Mouse (Mus musculus) neural tube, embryonic 15.5 days (tissue): ENCODE data around the gene Ctsk. TPM values are rescaled to one million over a fixed set of nuclear protein-coding genes. Genes with fewer than 3 reads are reported as not detected.
A peak's percentile ranks its signal among the peaks of the same experiment; 100 is the strongest.

ENCODE experiments used
- ATAC-seq: fragments of 200-750 bp; cut with Nextera tagmentation; 2 replicates; pipeline ENCODE4 v1.8.0; 2017; ENCODE audit warnings: mild to moderate bottlenecking, moderate TSS enrichment, moderate library complexity; ENCODE audit not compliant: low FRiP score
- H3K27ac ChIP-seq: fragments of 300-500 bp; sonication (generic); replicated peaks from 2 replicates; pipeline ENCODE4 v1.5.1; 2015; ENCODE audit warnings: mild to moderate bottlenecking, inconsistent platforms
- H3K27me3 ChIP-seq: fragments of 300-500 bp; sonication (generic); replicated peaks from 2 replicates; pipeline ENCODE4 v1.6.1; 2015; ENCODE audit warnings: inconsistent platforms
- H3K36me3 ChIP-seq: fragments of 300-500 bp; sonication (generic); 2 replicates; pipeline ENCODE4 v1.6.1; 2015; ENCODE audit warnings: inconsistent platforms
- H3K4me1 ChIP-seq: fragments of 300-500 bp; sonication (generic); 2 replicates; pipeline ENCODE4 v1.6.1; 2015; ENCODE audit warnings: inconsistent platforms
- H3K4me2 ChIP-seq: fragments of 300-500 bp; sonication (generic); 2 replicates; pipeline ENCODE4 v1.6.1; 2015; ENCODE audit warnings: inconsistent platforms, mild to moderate bottlenecking, moderate library complexity
- H3K4me3 ChIP-seq: fragments of 300-500 bp; sonication (generic); replicated peaks from 2 replicates; pipeline ENCODE4 v1.5.1; 2015; ENCODE audit warnings: mild to moderate bottlenecking, inconsistent platforms
- H3K9ac ChIP-seq: fragments of 300-500 bp; sonication (generic); replicated peaks from 2 replicates; pipeline ENCODE4 v1.6.1; 2015; ENCODE audit warnings: mild to moderate bottlenecking, inconsistent platforms
- H3K9me3 ChIP-seq: fragments of 300-500 bp; sonication (generic); replicated peaks from 2 replicates; pipeline ENCODE4 v1.6.1; 2016; ENCODE audit warnings: inconsistent platforms
- WGBS: fragments of 180-500 bp; shearing (Covaris S2); methylation state at CpG from one replicate; pipeline ENCODE4 v1.1.7; 2015; ENCODE audit warnings: mixed read lengths; 5-methylcytosine and 5-hydroxymethylcytosine counted together
- polyA plus RNA-seq: library from polyadenylated mRNA; unstranded; fragments of >200 nt; fragmentation: Nextera tagmentation; extraction: Ambion mirVana; gene quantifications from 2 replicates; pipeline ENCODE4 v1.2.1, GENCODE M21; 2015

Ctsk gene
- 10.7 and 12.0 TPM in 2 replicates for polyA plus RNA-seq

DNA sequence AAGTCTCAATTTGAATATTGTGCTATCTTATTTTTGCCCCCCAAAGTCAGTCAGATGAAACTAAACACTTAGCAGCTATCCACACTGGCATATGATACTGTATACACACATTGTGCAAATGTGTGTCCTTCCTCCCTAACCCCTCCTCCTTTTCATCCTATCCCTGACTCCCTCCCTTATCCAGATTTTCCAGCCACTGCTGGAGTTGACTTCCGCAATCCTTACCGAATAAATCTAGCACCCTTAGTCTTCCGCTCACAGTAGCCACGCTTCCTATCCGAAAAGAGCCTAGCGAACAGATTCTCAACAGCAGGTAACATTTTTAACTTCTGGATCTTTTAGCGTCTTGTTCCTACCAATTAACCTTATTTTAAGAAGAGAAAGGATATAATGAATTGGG, at the start of gene Ctsk:
Gene Ctsk (plus strand): TSS at position 233 of the 400 bp plus-strand sequence.
- Histone ChIP-seq H3K27ac (0 out of 2 replicates have a peak within 1 kb of the TSS, but pooled peaks have one; percentile 33), H3K9me3 (no peaks in the 10 kb centered on the region), H3K36me3 (peaks cover 24% of the 10 kb centered on the region), H3K4me2 (peak within 1 kb of the TSS; percentile 5; the same call in 1 of the 2 replicates), H3K4me3 (no peak within 1 kb of the TSS), H3K27me3 (no peaks in the 10 kb centered on the region), H3K4me1 (no peaks in the 10 kb centered on the region), H3K9ac (no peak within 1 kb of the TSS)
- ATAC-seq: no peak
- 86% methylated on average over 7 of the region's 7 CpGs for WGBS

DNA sequence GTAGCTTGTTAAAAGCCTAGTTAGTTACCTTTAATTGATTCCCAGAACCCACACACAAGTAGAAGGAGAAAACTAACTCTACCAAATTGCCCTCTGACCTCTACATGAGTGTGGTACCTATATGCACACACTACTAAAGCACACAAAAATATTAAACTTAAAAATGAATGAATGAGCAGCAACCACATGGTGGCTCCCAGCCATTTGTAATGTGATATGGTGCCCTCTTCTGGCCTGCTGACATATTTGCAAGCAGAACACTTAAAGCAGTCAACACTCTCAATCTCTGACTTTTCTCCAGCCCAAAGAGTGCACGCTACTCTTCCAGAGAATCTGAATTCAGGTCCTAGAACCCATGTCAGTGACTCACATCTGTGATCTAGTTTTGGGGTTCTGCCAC, 48.6 kb upstream of the Ctsk start:
- Histone ChIP-seq H3K36me3 (peaks cover 28% of the 10 kb centered on the region), H3K9me3 (no peaks in the 10 kb centered on the region), H3K9ac (no peak overlapping the region), H3K27ac (no peak overlapping the region), H3K4me3 (no peak overlapping the region), H3K4me1 (no peaks in the 10 kb centered on the region), H3K4me2 (no peak overlapping the region), H3K27me3 (no peaks in the 10 kb centered on the region)
- WGBS: 56% methylated on average over 1 of the region's 1 CpGs
- ATAC-seq: no peak; the same call in 1 of the 2 replicates

DNA sequence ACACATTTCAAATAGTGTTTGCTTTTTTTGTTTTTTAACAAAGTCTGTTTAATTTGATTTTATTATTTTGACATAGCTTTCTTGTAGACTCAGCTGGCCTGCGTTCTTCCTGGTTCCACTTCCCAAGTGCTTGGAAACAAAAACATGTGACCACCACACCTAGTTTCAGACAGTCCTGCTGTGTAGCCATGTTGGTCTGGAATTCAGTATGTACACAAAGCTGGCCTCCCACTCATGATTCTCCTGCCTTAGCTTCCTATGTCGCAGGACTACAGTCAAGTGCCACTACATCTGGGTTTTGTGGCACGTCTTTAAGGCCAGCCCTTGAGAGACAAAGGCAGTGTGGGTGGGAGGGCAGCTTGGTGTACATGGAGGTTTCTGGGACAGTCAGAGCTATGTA, 48.1 kb upstream of the Ctsk start:
- Histone ChIP-seq H3K4me1 (no peaks in the 10 kb centered on the region), H3K4me2 (no peak overlapping the region), H3K9ac (no peak overlapping the region), H3K9me3 (no peaks in the 10 kb centered on the region), H3K27ac (no peak overlapping the region), H3K36me3 (peaks cover 28% of the 10 kb centered on the region), H3K27me3 (no peaks in the 10 kb centered on the region), H3K4me3 (no peak overlapping the region)
- 91% methylated on average over 3 of the region's 3 CpGs for WGBS
- ATAC-seq: no peak

DNA sequence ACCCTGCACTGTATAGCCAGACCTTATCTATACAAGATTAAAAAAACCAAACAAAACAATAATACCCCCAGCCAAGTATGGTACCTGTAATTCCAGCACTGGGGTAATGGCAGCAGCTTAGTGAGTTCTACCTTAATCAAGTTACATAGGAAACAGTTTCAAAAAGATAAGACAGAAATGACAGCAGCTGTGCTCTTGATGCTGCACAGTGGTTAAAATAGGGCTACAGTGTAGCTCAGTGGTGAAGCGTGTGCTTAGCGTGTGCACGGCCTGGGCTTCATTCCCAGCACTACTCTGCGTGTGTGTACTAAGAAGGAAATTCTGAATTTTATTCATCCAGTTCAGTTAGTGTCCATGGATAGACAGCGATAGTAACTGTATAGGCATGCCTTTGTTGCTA, 42.7 kb upstream of the Ctsk start:
- WGBS: 96% methylated on average over 5 of the region's 5 CpGs

DNA sequence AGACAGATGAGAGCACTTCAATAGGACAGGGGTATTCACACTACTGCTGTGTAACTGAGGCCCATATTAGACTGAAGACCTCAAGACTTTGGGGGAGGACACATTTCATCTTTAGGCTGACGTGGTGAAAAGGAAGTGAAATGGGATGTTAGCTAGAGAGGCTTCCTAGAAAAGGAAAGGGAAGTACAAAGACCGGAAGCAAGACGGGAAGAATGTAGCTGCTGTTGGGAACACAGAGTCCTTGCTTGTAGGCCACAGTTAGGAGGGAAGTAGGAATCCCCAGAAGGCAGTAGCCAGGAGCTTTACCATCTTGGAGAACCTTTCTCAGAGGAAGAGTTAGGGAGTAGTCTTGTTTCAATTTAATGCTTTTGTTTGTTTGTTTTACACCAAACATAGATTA, 41.3 kb upstream of the Ctsk start:
- Histone ChIP-seq H3K9me3 (no peaks in the 10 kb centered on the region), H3K27me3 (no peaks in the 10 kb centered on the region), H3K27ac (no peak overlapping the region), H3K4me2 (no peak overlapping the region), H3K36me3 (peaks cover 20% of the 10 kb centered on the region), H3K4me3 (no peak overlapping the region), H3K4me1 (no peaks in the 10 kb centered on the region), H3K9ac (no peak overlapping the region)
- no peak for ATAC-seq
- WGBS: 84% methylated on average over 3 of the region's 3 CpGs

More for the DNA sequence above, 42.7 kb upstream of the Ctsk start:
- Histone ChIP-seq H3K4me2 (no peak overlapping the region), H3K4me3 (no peak overlapping the region), H3K9me3 (no peaks in the 10 kb centered on the region), H3K27ac (no peak overlapping the region), H3K9ac (no peak overlapping the region), H3K27me3 (no peaks in the 10 kb centered on the region), H3K4me1 (no peaks in the 10 kb centered on the region), H3K36me3 (peaks cover 27% of the 10 kb centered on the region)
- no peak for ATAC-seq

DNA sequence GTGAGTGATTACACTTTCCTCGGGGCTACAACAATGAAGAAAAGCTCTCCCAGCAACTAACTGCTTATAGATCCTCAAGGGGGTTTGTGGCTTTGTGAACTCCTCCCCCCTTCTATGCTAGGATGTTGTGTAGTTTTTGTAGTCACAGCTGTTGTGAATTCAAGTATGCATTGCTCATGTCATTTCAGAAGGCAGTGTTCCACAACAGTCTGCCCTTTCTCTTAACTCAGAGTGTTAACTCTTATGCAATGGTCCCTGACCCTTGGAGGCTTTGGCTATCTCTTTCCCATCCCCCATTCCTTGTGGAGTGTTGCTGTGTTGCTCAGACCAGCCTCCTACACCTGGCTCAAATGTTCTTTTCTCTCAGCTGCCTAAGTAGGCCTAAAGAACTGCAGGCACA, 39.7 kb upstream of the Ctsk start:
- Histone ChIP-seq H3K4me2 (no peak overlapping the region), H3K4me3 (no peak overlapping the region), H3K27me3 (no peaks in the 10 kb centered on the region), H3K9ac (no peak overlapping the region), H3K27ac (no peak overlapping the region), H3K36me3 (peaks cover 7% of the 10 kb centered on the region; the same call in 1 of the 2 replicates), H3K9me3 (no peaks in the 10 kb centered on the region), H3K4me1 (no peaks in the 10 kb centered on the region)
- 67% methylated on average over 1 of the region's 1 CpGs for WGBS
- ATAC-seq: no peak

DNA sequence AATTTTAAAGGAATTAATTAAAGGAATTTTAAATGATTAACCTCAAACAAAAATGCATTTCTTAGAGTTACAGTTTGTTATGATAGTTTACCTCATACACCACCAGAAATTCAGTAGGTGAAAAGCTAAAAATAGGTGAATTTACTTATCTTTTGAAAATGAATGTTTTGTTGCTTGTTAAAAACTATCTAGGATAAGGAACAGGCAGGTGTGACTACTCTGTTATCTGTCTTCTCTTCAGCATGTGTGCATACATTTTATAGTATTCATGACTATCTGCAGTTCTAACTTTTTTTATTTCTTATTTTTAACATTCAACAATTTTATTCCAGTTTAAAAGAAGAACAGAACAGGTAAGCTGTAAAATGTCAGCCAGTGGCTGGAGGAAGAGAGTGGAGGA, 35.2 kb upstream of the Ctsk start:
- Histone ChIP-seq H3K4me2 (no peak overlapping the region), H3K9ac (no peak overlapping the region), H3K4me3 (no peak overlapping the region), H3K4me1 (no peaks in the 10 kb centered on the region), H3K27ac (no peak overlapping the region), H3K36me3 (peaks cover 14% of the 10 kb centered on the region), H3K9me3 (no peaks in the 10 kb centered on the region), H3K27me3 (no peaks in the 10 kb centered on the region)
- ATAC-seq: no peak

DNA sequence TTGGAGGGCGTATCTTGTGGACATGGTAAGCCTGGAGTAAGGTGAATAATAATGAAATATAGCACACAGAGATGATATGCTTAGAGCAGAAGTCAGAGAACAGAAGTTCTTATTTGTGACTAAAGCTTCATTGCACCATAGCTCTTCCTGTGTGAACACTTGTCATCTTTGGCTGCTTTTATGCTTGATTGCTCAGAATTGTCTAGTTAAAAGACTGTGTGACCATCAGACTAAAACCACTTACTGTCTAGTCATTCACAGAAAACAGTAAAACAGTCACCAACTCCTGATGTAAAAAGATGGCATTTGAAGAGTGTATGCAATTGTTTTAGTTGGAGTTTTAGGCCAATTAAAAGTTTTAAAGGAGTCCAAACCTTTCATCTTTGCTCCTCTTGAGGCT, 20.1 kb upstream of the Ctsk start:
- H3K27ac ChIP-seq: no peak overlapping the region
- H3K36me3 ChIP-seq: peaks cover 66% of the 10 kb centered on the region
- H3K27me3 ChIP-seq: no peaks in the 10 kb centered on the region
- WGBS: 100% methylated on average over 1 of the region's 1 CpGs
- no peak overlapping the region for H3K4me3 ChIP-seq
- no peak overlapping the region for H3K9ac ChIP-seq
- no peak for ATAC-seq
- H3K9me3 ChIP-seq: no peaks in the 10 kb centered on the region
- H3K4me1 ChIP-seq: no peaks in the 10 kb centered on the region
- no peak overlapping the region for H3K4me2 ChIP-seq

DNA sequence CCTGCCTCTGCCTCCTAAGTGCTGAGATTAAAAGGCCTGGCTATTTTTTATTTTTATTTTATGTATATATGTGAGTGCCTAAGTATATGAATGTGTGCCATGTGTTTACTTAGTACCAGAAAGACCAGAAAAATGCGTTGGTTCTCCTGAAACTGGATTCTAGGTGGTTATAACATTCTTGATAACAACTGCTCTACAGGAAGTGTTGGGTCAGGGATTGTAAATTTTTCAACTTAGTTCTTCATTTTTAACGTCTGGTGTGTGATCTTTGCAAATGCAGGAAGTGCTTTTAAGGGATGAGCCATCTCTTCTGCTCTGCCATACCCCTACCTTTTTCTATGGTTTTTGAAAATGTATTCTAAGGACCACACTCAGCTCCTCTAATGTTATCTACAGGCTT, 12.6 kb upstream of the Ctsk start:
- H3K36me3 ChIP-seq: peaks cover 64% of the 10 kb centered on the region
- no peak for ATAC-seq
- no peak overlapping the region for H3K4me2 ChIP-seq
- no peaks in the 10 kb centered on the region for H3K9me3 ChIP-seq
- 90% methylated on average over 2 of the region's 2 CpGs for WGBS
- no peaks in the 10 kb centered on the region for H3K4me1 ChIP-seq
- no peak overlapping the region for H3K27ac ChIP-seq
- no peak overlapping the region for H3K4me3 ChIP-seq
- no peaks in the 10 kb centered on the region for H3K27me3 ChIP-seq
- no peak overlapping the region for H3K9ac ChIP-seq

DNA sequence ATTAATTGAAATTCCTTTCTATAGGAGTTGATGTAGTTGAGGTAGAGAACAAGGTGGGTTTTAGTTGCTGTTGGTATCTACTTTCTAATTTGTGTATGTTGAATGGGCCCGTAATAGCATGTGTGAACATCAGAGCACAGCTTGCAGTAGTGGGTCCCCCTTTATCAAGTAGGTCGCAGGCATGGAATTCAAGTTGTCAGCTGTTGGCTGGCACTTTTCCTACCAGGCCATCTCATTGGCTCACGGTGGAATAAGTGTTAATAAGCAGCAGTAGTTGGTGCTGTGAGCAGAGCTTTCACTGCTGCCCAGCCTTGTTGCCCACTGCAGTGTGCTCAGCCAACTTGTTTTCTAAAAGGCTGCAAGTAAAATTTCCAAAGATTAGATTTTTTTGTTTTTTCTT, 10.4 kb upstream of the Ctsk start:
- 88% methylated on average over 3 of the region's 3 CpGs for WGBS
- Histone ChIP-seq H3K9me3 (no peaks in the 10 kb centered on the region), H3K4me3 (no peak overlapping the region), H3K36me3 (peaks cover 70% of the 10 kb centered on the region), H3K27me3 (no peaks in the 10 kb centered on the region), H3K4me1 (no peaks in the 10 kb centered on the region), H3K9ac (no peak overlapping the region), H3K4me2 (no peak overlapping the region), H3K27ac (no peak overlapping the region)
- ATAC-seq: no peak

DNA sequence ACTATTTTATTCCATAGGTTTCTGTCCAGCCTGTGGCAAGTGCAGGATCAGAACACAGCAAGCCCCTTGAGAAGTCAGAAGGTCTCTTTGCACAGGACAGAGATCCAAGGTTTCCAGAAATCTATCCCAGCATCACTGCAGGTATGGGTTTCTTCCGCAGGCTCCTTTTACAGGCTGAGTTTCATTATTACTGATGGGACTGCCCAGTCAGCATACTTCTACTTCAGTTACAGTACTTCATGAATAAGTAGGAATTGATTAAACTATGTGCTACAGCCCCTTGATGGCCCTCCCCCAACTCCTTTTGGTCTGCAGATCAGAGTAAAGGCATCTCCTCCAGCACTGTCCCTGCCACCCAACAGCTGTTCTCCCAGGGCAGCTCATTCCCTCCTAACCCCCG, 8.8 kb upstream of the Ctsk start:
- Histone ChIP-seq H3K4me1 (no peaks in the 10 kb centered on the region), H3K36me3 (peaks cover 78% of the 10 kb centered on the region), H3K4me2 (no peak overlapping the region), H3K4me3 (no peak overlapping the region), H3K27ac (no peak overlapping the region), H3K9ac (no peak overlapping the region), H3K27me3 (no peaks in the 10 kb centered on the region), H3K9me3 (no peaks in the 10 kb centered on the region)
- ATAC-seq: no peak
- 100% methylated on average over 2 of the region's 2 CpGs for WGBS

DNA sequence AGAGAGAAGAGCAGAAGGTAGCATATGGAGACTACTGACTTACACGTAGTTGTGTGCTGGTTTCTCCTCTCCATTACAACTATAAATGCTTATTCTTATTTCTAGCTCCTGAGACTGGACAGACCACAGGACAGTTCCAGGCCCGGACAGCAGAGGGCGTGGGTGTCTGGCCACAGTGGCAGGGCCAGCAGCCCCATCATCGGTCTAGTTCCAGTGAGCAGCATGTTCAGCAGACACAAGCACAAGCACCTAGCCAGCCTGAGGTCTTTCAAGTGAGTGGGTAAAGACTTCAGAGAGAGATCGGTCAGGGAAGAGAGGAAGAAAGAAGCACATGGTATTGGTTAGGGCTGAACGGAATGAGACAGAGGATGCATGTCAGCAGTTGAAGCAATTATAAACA, 4.7 kb upstream of the Ctsk start:
- H3K36me3 ChIP-seq: peaks cover 61% of the 10 kb centered on the region

DNA sequence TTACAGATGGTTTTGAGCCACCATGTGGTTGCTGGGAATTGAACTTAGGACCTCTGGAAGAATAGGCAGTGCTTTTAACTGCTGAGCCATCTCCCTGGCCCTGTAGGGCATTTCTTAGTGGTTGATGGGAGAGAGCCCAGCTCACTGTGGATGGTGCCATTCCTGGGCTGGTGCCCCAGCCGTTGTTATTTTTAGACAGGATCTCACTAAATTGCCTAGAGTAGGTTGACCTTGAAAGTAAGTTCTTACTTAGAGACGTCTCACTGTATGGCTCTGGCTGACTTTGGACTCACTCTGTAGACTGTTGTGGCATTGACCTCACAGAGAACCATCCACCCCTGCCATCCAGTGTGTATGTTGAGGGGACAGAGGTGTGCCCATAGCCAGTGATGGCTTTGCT, 827 bp upstream of the Ctsk start:
- Histone ChIP-seq H3K27ac (no peak overlapping the region), H3K27me3 (no peaks in the 10 kb centered on the region), H3K36me3 (peaks cover 30% of the 10 kb centered on the region), H3K4me3 (no peak overlapping the region), H3K4me1 (no peaks in the 10 kb centered on the region), H3K4me2 (no peak overlapping the region), H3K9me3 (no peaks in the 10 kb centered on the region), H3K9ac (no peak overlapping the region)
- 94% methylated on average over 2 of the region's 2 CpGs for WGBS
- ATAC-seq: no peak

More for the DNA sequence above, 4.7 kb upstream of the Ctsk start:
- Histone ChIP-seq H3K27ac (no peak overlapping the region), H3K4me2 (no peak overlapping the region), H3K4me1 (no peaks in the 10 kb centered on the region), H3K9ac (no peak overlapping the region), H3K9me3 (no peaks in the 10 kb centered on the region), H3K27me3 (no peaks in the 10 kb centered on the region), H3K4me3 (no peak overlapping the region)
- ATAC-seq: no peak
- WGBS: 68% methylated on average over 6 of the region's 6 CpGs
